Mouse (Mus musculus): ENCODE results near the gene Mlec. TPM values are rescaled to one million over a fixed set of nuclear protein-coding genes. Genes with fewer than 3 reads are reported as not detected.

Gene Mlec
- polyA plus RNA-seq, 1 experiment from 2014 or later = 23.0 TPM

Other genes with a start within 250 kb of the Mlec start
- gene Oasl1, start 234.9 kb downstream of the Mlec start, polyA plus RNA-seq (2015; fragmentation: Nextera tagmentation; extraction: Ambion mirVana) = 0.52 and 0.54 TPM in 2 replicates
- 22.2 and 24.6 TPM in 2 replicates for gene 2210016L21Rik, start 216.0 kb downstream of the Mlec start, polyA plus RNA-seq (2015; fragmentation: Nextera tagmentation; extraction: Ambion mirVana)
- 2.4 and 2.9 TPM in 2 replicates for gene Hnf1a, start 187.1 kb downstream of the Mlec start, polyA plus RNA-seq (2015; fragmentation: Nextera tagmentation; extraction: Ambion mirVana)
- gene Sppl3, start 147.0 kb downstream of the Mlec start, polyA plus RNA-seq (2015; fragmentation: Nextera tagmentation; extraction: Ambion mirVana) = 4.2 and 4.7 TPM in 2 replicates
- 11.1 and 12.0 TPM in 2 replicates for gene Gm10401, start 59.9 kb downstream of the Mlec start, polyA plus RNA-seq (2015; fragmentation: Nextera tagmentation; extraction: Ambion mirVana)
- gene Acads, start 38.8 kb downstream of the Mlec start, polyA plus RNA-seq (2015; fragmentation: Nextera tagmentation; extraction: Ambion mirVana) = 40.9 and 41.5 TPM in 2 replicates
- gene Unc119b, start 23.2 kb downstream of the Mlec start, polyA plus RNA-seq (2015; fragmentation: Nextera tagmentation; extraction: Ambion mirVana) = 8.7 and 10.4 TPM in 2 replicates
- not detected in 2 replicates for gene Cabp1, start 36.2 kb upstream of the Mlec start, polyA plus RNA-seq (2015; fragmentation: Nextera tagmentation; extraction: Ambion mirVana)
- 120 and 127 TPM in 2 replicates for gene Pop5, start 77.7 kb upstream of the Mlec start, polyA plus RNA-seq (2015; fragmentation: Nextera tagmentation; extraction: Ambion mirVana)
- gene Rnf10, start 114.7 kb upstream of the Mlec start, polyA plus RNA-seq (2015; fragmentation: Nextera tagmentation; extraction: Ambion mirVana) = 122 and 126 TPM in 2 replicates
- 38.1 and 42.0 TPM in 2 replicates for gene Coq5, start 121.5 kb upstream of the Mlec start, polyA plus RNA-seq (2015; fragmentation: Nextera tagmentation; extraction: Ambion mirVana)
- gene Dynll1, start 142.8 kb upstream of the Mlec start, polyA plus RNA-seq (2015; fragmentation: Nextera tagmentation; extraction: Ambion mirVana) = 744 and 768 TPM in 2 replicates
- 130 and 143 TPM in 2 replicates for gene Srsf9, start 169.0 kb upstream of the Mlec start, polyA plus RNA-seq (2015; fragmentation: Nextera tagmentation; extraction: Ambion mirVana)
- gene Gatc, start 183.0 kb upstream of the Mlec start, polyA plus RNA-seq (2015; fragmentation: Nextera tagmentation; extraction: Ambion mirVana) = 13.0 and 19.0 TPM in 2 replicates
- 40.4 and 41.5 TPM in 2 replicates for gene Triap1, start 183.0 kb upstream of the Mlec start, polyA plus RNA-seq (2015; fragmentation: Nextera tagmentation; extraction: Ambion mirVana)
- 735 and 795 TPM in 2 replicates for gene Cox6a1, start 190.8 kb upstream of the Mlec start, polyA plus RNA-seq (2015; fragmentation: Nextera tagmentation; extraction: Ambion mirVana)

All from liver, embryonic 13.5 days (tissue).